Mouse (Mus musculus): ENCODE measurements around the gene Lrrc4. TPM values are rescaled to one million over a fixed set of nuclear protein-coding genes. Genes with fewer than 3 reads are reported as not detected.

Lrrc4 gene
- polyA plus RNA-seq, 1 experiment, result 0.32 TPM

GRCm38 (mm10) chr6:28717203-28717844 lies 114.2 kb downstream of the Lrrc4 start:
- no peak for TF ChIP-seq MAX (IDR thresholded peaks at IDR 0.05)
- TF ChIP-seq MYOD1 (IDR thresholded peaks at IDR 0.05; ENCODE audit: control insufficient read depth, insufficient read length, low read depth), result no peak
- no peak for TF ChIP-seq CEBPB (IDR thresholded peaks at IDR 0.05; ENCODE audit: low read depth)
- no peak for TF ChIP-seq MYOG (IDR thresholded peaks at IDR 0.05; ENCODE audit: control insufficient read depth, extremely low read depth, insufficient read length)
- no peak for TF ChIP-seq USF1 (IDR thresholded peaks at IDR 0.05; ENCODE audit: low read depth)
- no peak for TF ChIP-seq CTCF (IDR thresholded peaks at IDR 0.05; ENCODE audit: control insufficient read depth, insufficient read depth, insufficient read length)
- TF ChIP-seq FOSL1 (IDR thresholded peaks at IDR 0.05; ENCODE audit: insufficient read depth, low read length, poor library complexity, severe bottlenecking), result no peak
- Histone ChIP-seq H3ac (ENCODE audit: control insufficient read depth, insufficient read length, low read depth) (no peak overlapping the region), H3K4me3 (ENCODE audit: insufficient read depth, poor library complexity, severe bottlenecking) (no peak overlapping the region), H3K79me2 (ENCODE audit: control insufficient read depth, insufficient read depth) (no peaks in the 10 kb centered on the region), H3K79me3 (ENCODE audit: low read depth) (peaks cover 5% of the 10 kb centered on the region), H3K36me3 (ENCODE audit: control insufficient read depth, insufficient read depth) (peaks cover 39% of the 10 kb centered on the region), H3K27me3 (ENCODE audit: control insufficient read depth, insufficient read depth, insufficient read length) (no peaks in the 10 kb centered on the region)

- Histone ChIP-seq H3K27me3 (ENCODE audit: control insufficient read depth, insufficient read depth, insufficient read length) (no peaks in the 10 kb centered on the region), H3K36me3 (ENCODE audit: control insufficient read depth, insufficient read depth) (peaks cover 69% of the 10 kb centered on the region), H3K4me3 (ENCODE audit: insufficient read depth, poor library complexity, severe bottlenecking) (no peak overlapping the region), H3K79me2 (ENCODE audit: control insufficient read depth, insufficient read depth) (no peaks in the 10 kb centered on the region), H3K79me3 (ENCODE audit: low read depth) (no peaks in the 10 kb centered on the region), H3ac (ENCODE audit: control insufficient read depth, insufficient read length, low read depth) (no peak overlapping the region)
- TF ChIP-seq USF1 (IDR thresholded peaks at IDR 0.05; ENCODE audit: low read depth) (no peak), CEBPB (IDR thresholded peaks at IDR 0.05; ENCODE audit: low read depth) (no peak), MYOD1 (IDR thresholded peaks at IDR 0.05; ENCODE audit: control insufficient read depth, insufficient read length, low read depth) (no peak)
Measured at GRCm38 (mm10) chr6:28710035-28710434, 121.5 kb downstream of the Lrrc4 start.

- TF ChIP-seq MYOG (IDR thresholded peaks at IDR 0.05; ENCODE audit: control insufficient read depth, extremely low read depth, insufficient read length) (no peak), MYOD1 (IDR thresholded peaks at IDR 0.05; ENCODE audit: control insufficient read depth, insufficient read length, low read depth) (no peak), MAX (IDR thresholded peaks at IDR 0.05) (no peak), FOSL1 (IDR thresholded peaks at IDR 0.05; ENCODE audit: insufficient read depth, low read length, poor library complexity, severe bottlenecking) (no peak), USF1 (IDR thresholded peaks at IDR 0.05; ENCODE audit: low read depth) (no peak), CEBPB (IDR thresholded peaks at IDR 0.05; ENCODE audit: low read depth) (no peak), CTCF (IDR thresholded peaks at IDR 0.05; ENCODE audit: control insufficient read depth, insufficient read depth, insufficient read length) (no peak)
- Histone ChIP-seq H3K27me3 (ENCODE audit: control insufficient read depth, insufficient read depth, insufficient read length) (no peaks in the 10 kb centered on the region), H3K79me2 (ENCODE audit: control insufficient read depth, insufficient read depth) (peaks cover 9% of the 10 kb centered on the region), H3K79me3 (ENCODE audit: low read depth) (no peaks in the 10 kb centered on the region), H3K4me3 (ENCODE audit: insufficient read depth, poor library complexity, severe bottlenecking) (no peak overlapping the region), H3K36me3 (ENCODE audit: control insufficient read depth, insufficient read depth) (peaks cover 53% of the 10 kb centered on the region), H3ac (ENCODE audit: control insufficient read depth, insufficient read length, low read depth) (no peak overlapping the region)
Measured at GRCm38 (mm10) chr6:28706976-28707592, 124.5 kb downstream of the Lrrc4 start.

GRCm38 (mm10) chr6:28706108-28706975 lies 125.2 kb downstream of the Lrrc4 start:
- TF ChIP-seq MAX (IDR thresholded peaks at IDR 0.05) (no peak), MYOD1 (IDR thresholded peaks at IDR 0.05; ENCODE audit: control insufficient read depth, insufficient read length, low read depth) (no peak)
- Histone ChIP-seq H3K79me3 (ENCODE audit: low read depth) (no peaks in the 10 kb centered on the region), H3ac (ENCODE audit: control insufficient read depth, insufficient read length, low read depth) (no peak overlapping the region), H3K79me2 (ENCODE audit: control insufficient read depth, insufficient read depth) (peaks cover 14% of the 10 kb centered on the region), H3K4me3 (ENCODE audit: insufficient read depth, poor library complexity, severe bottlenecking) (no peak overlapping the region), H3K36me3 (ENCODE audit: control insufficient read depth, insufficient read depth) (peaks cover 46% of the 10 kb centered on the region), H3K27me3 (ENCODE audit: control insufficient read depth, insufficient read depth, insufficient read length) (no peaks in the 10 kb centered on the region)

GRCm38 (mm10) chr6:28705384-28706107 lies 126.0 kb downstream of the Lrrc4 start:
- peaks cover 49% of the 10 kb centered on the region for H3K36me3 ChIP-seq (ENCODE audit: control insufficient read depth, insufficient read depth)
- H3K4me3 ChIP-seq (ENCODE audit: insufficient read depth, poor library complexity, severe bottlenecking), result no peak overlapping the region
- no peaks in the 10 kb centered on the region for H3K27me3 ChIP-seq (ENCODE audit: control insufficient read depth, insufficient read depth, insufficient read length)
- H3ac ChIP-seq (ENCODE audit: control insufficient read depth, insufficient read length, low read depth), result no peak overlapping the region
- H3K79me2 ChIP-seq (ENCODE audit: control insufficient read depth, insufficient read depth), result peaks cover 14% of the 10 kb centered on the region
- H3K79me3 ChIP-seq (ENCODE audit: low read depth), result no peaks in the 10 kb centered on the region
- no peak for TF ChIP-seq MAX (IDR thresholded peaks at IDR 0.05)
- no peak for TF ChIP-seq MYOD1 (IDR thresholded peaks at IDR 0.05; ENCODE audit: control insufficient read depth, insufficient read length, low read depth)
- TF ChIP-seq CEBPB (IDR thresholded peaks at IDR 0.05; ENCODE audit: low read depth), result no peak
- TF ChIP-seq CTCF (IDR thresholded peaks at IDR 0.05; ENCODE audit: control insufficient read depth, insufficient read depth, insufficient read length), result no peak
- no peak for TF ChIP-seq MYOG (IDR thresholded peaks at IDR 0.05; ENCODE audit: control insufficient read depth, extremely low read depth, insufficient read length)
- no peak for TF ChIP-seq USF1 (IDR thresholded peaks at IDR 0.05; ENCODE audit: low read depth)
- no peak for TF ChIP-seq FOSL1 (IDR thresholded peaks at IDR 0.05; ENCODE audit: insufficient read depth, low read length, poor library complexity, severe bottlenecking)

All from C2C12 (cell line).